Mouse (Mus musculus): ENCODE measurements around the gene Lao1.

- no peak for TF ChIP-seq CTCF (IDR thresholded peaks at IDR 0.05; ENCODE audit: low read depth, low read length)
- no peak for TF ChIP-seq POLR2A (IDR thresholded peaks at IDR 0.05; ENCODE audit: borderline replicate concordance, low read depth, low read length)
Observed at GRCm38 (mm10) chr4:119013031-119013430, 51.7 kb downstream of the Lao1 start.
